Mouse (Mus musculus) thymus, postnatal 4 days (tissue): ENCODE measurements around the gene Bid.
"Not testable (repeated sequence)": the region's sequence is repeated elsewhere in the genome, so short reads cannot be mapped to it uniquely, and the experiment has no call there.

ENCODE experiments used
- DNase-seq: peaks from one replicate; pipeline ENCODE4 v3.0.0; 2021

Bid gene

DNA sequence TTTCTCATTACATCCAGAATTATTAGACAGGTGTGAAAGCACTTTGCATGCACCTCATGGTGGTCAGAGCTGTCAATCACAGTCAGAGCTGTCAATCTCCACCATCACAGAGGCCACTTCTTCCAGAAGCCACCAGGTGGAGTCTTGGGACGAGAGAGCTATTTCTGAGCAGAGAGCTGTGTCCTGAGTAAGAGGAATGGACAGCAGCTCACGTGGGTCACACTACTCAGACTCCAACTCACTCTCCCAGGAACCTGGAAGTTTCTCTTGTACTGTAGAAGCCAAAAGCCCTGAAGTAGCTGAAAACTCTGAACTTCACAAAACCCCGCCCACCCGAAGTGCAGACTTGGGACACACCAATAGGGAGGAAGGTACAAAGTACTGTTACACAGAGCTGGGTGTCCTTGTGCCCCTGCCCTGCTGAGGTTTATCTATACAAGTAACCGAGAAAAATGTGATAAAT is 13.2 kb downstream of the Bid start:
- DNase-seq: peak; percentile 68

DNA sequence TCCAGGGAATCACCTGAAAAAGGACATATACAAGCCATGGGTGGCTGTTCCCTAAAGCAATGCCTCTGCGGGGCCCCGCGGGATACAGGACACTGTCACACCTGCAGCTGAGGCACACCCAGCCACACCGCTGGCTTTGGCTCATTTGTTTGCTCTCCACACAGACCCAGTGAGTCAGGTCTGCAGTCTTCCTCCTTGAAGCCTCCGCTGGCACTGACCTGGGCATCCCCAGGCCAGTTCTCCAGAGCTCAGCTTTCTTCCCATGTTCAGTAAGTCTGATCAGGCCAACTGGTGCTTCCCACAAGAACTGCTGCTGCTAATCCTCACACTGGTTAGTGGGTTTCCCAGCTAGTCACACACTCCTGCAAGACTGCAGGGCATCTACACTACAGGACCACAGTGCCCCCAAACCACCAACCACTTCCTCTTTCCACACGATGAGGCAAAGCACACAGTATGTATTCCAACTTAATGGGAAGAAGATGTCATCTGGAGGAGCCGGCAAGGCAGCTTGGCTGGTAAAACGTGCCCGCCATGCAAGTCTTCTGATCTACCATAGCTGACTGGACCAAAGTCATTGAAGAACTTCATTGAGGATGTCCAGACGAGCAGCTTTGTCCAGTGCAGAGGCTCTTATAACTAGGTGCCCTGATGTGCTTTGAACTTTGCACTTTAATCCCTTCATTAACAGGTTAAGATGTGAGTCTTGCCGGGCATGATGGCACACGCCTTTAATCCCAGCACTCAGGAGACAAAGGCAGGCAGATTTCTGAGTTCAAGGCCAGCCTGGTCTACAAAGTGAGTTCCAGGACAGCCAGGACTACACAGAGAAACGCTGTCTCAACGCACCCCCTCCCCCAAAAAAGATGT is 14.6 kb downstream of the Bid start:
- peak; percentile 64 for DNase-seq

- peak; percentile 62 for DNase-seq
Observed at GRCm38 (mm10) chr6:120898188-120898833, 18.3 kb downstream of the Bid start.

- no peak for DNase-seq
Observed at GRCm38 (mm10) chr6:120894524-120894923, 22.1 kb downstream of the Bid start.

GRCm38 (mm10) chr6:120894089-120894488 is 22.6 kb downstream of the Bid start:
- no peak for DNase-seq

GRCm38 (mm10) chr6:120886696-120887095 is 30.0 kb downstream of the Bid start:
- no peak for DNase-seq

GRCm38 (mm10) chr6:120884436-120884835 is 32.2 kb downstream of the Bid start:
- no peak for DNase-seq

- no peak for DNase-seq
Observed at GRCm38 (mm10) chr6:120879046-120879445, 37.6 kb downstream of the Bid start.

- no peak for DNase-seq
Observed at GRCm38 (mm10) chr6:120873874-120874273, 42.8 kb downstream of the Bid start.

DNA sequence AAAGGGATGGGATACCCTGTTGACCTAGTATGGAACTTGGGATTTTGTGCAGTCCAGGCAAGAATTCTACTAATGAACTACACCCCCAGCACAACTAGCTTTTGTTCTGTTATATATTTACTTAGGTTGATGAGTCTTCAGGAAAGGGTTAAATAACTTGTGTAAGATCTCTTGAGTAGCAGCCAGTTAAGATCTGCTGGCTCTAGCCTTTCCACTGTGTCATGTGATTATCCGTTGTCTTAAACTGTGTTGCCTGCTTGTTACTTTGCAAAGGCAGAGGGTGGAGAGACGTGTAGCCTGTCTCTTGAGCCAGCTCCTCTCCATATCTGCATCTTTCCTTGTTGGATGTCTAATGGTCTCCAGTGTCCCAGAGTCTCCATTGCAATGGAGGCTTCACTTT is 45.4 kb downstream of the Bid start:
- DNase-seq: no peak

GRCm38 (mm10) chr6:120868824-120869223 is 47.8 kb downstream of the Bid start:
- no peak for DNase-seq

- DNase-seq: no peak
Observed at GRCm38 (mm10) chr6:120866051-120866814, 50.4 kb downstream of the Bid start.

DNA sequence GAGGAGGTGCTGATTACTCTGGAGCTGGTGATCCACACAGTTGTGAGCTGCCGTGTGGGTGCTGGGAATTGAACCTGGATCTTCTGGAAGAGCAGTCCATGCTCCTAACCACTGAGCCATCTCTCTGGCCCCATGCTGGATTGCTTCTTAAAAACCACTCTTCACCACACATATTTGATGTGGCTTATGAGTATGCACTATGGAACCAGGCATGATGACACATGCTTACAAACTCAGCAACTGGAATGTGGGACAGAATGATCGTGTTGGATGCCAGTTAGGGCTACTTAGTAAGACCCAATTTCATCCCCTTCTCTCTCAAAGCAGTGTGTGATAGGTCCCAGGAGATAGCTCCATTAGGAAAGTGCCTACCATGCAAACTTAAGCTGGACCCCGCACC is 56.6 kb downstream of the Bid start:
- no peak for DNase-seq

DNA sequence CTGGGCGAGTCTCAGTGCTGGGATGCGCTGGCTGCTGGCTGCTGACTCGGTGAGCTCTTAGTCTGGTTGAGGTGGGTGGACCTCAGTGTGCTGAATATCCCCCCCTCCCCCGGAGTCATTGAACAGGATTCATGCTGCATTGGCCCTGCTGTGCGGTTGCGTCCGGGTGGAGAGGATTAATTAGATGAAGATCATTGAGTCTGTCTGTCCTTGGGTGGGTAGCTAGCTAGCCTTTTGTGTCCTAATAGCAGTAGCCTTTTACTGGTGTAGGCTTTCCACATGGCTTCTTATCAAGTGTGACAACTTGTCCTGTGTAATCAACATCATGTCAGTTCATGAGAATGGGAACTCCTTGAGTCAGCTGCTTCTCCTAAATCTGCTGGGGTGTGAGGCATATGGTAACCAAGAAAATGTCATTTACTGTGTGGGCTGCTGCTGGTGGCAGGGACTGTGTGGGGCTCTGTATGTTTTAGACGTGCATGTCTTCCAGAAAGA is 58.4 kb downstream of the Bid start:
- no peak for DNase-seq

DNA sequence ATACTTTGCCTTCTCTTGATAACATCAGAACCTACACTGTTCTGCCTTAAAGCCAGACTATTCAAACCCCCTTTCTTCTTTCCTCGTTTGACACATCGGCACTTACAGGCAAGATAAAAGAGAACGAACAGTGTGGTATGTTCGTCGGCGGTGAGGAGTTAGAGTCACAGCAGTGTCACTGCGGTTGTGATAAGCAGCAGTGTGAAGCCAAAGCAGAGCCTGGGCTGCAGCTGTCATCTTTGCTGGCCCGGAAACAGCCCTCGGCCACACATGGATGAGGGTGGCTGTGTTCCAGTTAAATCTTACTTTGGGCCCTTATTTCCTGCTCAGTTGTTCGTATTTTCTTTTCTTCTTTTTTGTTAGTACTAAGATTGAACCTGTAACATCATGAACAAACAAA is 62.2 kb downstream of the Bid start:
- no peak for DNase-seq

GRCm38 (mm10) chr6:120850720-120851119 is 65.9 kb downstream of the Bid start:
- not testable (repeated sequence) for DNase-seq
